Mouse (Mus musculus) thymus, adult 2 months (tissue): ENCODE measurements around the gene Ccdc61.

Experiments
- CTCF ChIP-seq: fragments of 200-500 bp; IDR thresholded peaks from 2 replicates; pipeline ENCODE4 v1.5.1; 2012; ENCODE audit warnings: mild to moderate bottlenecking, control low read depth, low read length, moderate library complexity, borderline replicate concordance; ENCODE audit not compliant: control insufficient read depth, poor library complexity, insufficient read depth; ENCODE audit errors: extremely low read depth
- POLR2A ChIP-seq: fragments of 200-500 bp; IDR thresholded peaks from 2 replicates; pipeline ENCODE4 v1.6.1; 2012; ENCODE audit warnings: mild to moderate bottlenecking, low read length, control low read depth, moderate library complexity; ENCODE audit not compliant: control insufficient read depth, poor library complexity, insufficient read depth; ENCODE audit errors: extremely low read depth

DNA sequence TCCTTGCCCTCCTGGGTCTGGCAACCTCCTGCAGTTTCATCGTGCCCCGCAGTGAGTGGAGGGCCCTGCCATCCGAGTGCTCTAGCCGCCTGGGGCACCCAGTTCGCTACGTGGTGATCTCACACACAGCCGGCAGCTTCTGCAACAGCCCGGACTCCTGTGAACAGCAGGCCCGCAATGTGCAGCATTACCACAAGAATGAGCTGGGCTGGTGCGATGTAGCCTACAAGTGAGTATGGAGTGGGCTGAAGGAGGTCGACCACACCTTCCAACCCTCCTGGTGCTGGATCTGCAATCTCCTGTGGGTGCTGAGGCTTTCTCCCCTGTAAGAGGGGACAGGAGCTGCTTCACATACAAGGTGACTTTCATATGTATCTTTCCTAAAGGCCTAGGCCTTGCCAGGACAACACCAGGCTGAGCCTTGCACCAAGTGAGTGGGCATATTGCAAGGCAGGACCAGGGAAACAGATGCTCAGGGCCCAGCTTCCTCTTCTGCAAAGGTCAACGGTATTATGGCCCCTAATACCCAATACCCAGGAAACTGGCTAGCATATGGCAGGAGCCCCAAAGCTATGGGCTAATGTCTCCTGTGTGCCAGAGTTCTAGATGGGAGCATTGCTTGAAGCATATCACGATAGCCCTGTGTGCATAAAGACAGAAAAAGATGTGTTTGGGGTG is 25.3 kb downstream of the Ccdc61 start:
- TF ChIP-seq CTCF (no peak), POLR2A (no peak)
